Mouse (Mus musculus): ENCODE measurements around the gene Slc39a3. TPM values are rescaled to one million over a fixed set of nuclear protein-coding genes. Genes with fewer than 3 reads are reported as not detected.
"Not testable (repeated sequence)": the region's sequence is repeated elsewhere in the genome, so short reads cannot be mapped to it uniquely, and the experiment has no call there.

Gene Slc39a3
- 1 to 10 TPM; 3.2 to 4.0 TPM for polyA plus RNA-seq (2017; shearing (Covaris generic))

DNA sequence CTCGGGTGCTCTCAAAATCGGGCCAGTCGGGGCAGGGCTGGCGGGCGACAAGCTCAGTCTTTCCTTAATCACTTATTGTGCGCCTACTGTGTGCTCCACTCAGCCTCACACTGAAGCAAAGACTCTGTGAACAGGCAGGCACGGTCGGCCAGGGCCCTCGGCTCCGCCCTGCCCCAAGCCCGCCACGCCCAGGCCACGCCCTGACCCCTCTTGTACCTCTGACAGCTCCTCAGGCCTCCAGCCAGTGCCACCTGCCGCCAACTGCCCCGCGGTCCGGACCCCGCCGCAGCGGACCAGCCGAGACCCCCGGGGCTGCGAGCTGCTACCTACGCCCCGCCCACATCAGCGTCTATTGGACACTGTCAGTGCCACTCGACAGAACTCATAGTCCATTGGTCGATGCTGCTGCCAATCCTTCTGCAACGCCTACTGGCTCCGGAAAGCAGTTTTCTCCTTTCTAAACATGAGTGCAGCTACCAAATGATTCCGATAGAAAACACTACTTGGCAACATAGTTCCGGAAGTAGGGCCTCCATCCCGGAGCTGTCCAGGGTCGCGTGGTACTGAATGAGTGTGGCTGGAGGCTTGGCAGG is at the start of gene Slc39a3:
Gene Slc39a3, minus strand, starts transcription at position 439 of the 593 bp plus-strand sequence.
- peak; percentile 99 for ATAC-seq

DNA sequence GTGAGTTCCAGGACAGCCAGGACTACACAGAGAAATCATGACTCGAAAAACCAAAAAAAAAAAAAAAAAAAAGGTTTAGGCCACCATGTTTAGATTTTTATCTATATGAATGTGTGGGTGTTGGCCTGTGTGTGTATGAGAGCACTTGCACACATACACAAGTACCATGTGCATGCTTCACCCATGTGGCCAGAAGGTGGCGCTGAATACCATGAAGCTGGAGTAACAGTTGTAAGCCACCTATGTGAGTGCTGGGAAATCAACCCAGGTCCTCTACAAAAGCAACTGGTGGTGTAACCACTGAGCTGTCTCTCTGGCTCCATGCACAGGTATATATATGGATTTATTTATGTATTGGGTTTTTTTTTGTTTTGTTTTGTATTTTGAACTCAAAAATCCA is 49.8 kb upstream of the Slc39a3 start:
- no peak for ATAC-seq

DNA sequence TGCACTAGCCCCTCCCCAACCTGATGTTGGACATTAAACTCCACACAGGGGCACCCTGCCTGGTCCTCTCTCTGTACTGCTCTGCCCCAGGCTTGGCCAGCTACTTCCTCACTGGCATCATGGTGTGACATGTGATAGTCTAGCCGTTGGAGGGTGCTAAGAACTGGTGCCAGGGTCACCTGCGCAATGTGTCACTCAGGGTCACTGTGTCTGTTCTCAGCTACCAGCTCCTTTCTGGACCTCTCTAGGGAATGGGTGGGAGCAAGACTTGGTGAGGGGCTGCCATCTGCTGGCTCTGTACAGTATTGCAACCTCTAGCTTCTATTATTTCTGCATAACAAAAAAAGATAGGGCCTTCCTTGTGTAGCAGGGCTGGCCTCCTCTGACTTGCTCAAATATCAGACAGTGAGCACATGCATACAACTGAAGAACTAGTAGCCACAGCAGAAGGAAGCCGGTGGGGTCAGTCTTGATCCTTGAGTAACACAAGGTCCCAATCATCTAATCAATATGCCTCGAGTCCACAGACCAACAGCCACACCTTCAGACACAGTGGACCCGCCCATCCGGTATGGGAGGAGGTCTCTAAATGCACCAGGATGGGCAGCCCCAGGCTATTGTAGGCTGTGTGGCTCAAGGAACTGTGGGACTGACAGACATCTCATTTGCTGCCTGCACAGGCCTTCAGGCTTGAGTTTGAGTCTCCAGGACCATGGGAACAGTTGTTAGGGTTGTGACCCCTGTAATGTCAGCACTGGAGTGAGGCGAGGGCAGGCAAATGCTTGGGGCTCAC is 45.1 kb upstream of the Slc39a3 start:
- peak; percentile 71 for ATAC-seq

DNA sequence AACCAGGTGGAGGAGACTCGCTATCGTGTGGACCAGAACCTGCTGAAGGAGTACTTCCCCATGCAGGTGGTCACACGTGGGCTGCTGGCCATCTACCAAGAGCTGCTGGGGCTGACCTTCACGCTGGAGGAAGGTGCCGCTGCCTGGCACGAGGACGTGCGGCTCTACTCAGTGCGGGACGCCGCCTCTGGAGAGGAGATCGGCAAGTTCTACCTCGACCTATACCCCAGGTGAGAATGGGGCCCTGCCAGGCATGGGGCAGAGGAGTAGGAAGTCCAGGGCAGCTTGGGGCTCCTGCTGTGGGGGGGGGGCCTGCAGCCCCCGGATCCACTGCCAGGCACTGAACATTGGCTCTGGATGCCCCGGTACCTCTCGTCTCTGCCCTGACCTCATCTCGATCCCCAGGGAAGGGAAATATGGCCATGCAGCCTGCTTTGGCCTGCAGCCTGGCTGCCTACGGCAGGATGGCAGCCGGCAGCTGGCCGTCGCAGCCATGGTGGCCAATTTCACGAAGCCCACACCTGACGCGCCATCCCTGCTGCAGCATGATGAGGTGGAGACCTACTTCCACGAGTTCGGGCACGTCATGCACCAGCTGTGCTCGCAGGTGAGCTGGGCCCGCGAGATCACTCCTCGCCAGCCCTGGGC is 42.9 kb upstream of the Slc39a3 start:
- ATAC-seq: no peak

DNA sequence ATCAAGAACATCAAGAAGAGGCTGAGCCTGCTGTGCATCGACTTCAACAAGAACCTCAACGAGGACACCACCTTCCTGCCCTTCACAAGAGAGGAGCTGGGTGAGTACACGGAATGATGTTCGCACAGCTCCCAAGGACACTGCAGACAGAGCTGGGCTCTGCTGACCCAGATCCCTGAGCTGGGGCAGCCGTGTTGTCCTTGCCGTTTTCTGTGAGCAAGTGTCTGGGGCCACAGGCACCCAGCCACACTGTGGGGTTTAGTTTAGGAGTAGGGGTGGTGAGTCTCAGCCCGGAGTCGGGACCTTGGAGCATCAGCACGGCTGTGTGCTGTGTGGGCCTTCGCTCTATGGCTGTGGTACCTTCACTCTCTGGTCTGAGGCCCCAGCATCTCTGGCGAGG is 40.7 kb upstream of the Slc39a3 start:
- no peak for ATAC-seq

DNA sequence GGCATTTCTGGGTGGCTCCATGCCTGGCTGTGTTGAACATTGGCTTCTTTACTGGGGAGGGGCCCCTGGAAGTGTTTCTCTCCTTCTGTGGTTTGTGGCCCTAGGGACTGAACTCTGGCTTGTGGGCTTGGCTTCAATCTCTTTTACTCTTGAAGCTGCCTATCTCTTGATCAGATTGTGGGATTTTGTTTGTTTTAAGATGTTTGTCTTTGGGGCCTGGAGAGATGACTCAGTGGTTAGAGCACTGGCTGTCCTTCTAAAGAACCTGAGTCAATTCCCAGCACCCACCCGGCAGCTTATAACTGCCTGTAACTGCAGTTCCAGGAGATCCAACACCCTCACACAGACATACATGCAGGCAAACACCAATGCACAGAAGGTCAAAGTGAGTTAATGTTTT is 39.1 kb upstream of the Slc39a3 start:
- ATAC-seq: no peak

DNA sequence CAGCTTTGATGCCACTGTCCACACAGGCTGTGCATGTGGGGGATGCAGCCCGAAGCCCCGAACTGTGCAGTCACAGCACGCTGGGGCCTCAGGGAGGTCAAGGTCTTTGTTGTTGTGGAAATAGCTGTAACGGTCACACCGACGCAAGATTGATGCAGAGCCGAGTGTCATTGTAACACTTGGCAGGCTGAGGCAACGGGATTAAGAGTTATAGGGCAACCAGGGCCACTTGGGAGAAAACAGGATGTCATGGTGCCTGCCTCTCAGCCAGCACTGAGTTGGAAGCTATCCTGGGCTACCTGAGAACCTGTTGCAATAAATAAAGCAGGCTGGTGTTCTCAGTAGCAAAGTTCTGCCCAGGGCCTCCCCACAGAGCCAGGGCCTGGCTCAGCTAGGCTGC is 38.5 kb upstream of the Slc39a3 start:
- no peak for ATAC-seq

DNA sequence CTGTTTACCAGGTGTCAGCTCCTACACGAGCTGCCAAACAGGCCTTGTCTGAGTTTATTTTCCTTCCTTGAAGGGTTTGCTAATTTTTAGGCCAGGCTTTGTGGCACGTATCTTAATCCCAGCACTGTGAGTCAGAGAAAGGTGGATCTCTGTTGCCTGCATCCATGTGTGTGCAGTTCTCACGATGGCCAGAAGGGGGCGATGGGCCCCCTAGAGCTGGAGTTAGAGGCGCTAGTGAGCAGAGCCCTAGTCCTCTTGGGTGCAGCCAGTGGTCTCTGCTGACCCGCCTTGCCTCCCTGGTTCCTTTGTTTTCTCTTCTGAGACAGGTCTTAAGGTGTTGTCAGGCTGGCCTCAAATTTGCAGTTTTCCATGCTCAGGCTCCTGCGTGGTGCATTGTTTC is 36.2 kb upstream of the Slc39a3 start:
- no peak for ATAC-seq

DNA sequence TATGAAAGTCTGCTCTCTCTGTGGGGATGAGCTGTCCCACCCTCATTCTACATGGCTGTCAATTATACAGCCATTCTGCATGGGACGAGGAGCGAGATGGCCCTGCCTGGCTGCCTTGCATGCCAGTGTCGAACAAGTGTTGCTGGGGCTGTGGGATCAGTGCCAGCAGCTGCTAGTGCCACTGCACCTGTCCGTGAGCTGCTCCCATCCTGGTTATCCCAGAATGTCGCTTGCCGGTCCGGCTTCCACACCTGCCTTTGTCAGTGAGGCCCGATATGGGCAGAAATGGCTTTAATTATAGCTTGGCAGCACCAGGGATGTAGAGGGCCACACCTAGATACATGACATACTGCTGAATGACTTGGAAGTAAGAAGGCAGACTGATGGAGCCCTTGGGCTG is 35.1 kb upstream of the Slc39a3 start:
- ATAC-seq: no peak

DNA sequence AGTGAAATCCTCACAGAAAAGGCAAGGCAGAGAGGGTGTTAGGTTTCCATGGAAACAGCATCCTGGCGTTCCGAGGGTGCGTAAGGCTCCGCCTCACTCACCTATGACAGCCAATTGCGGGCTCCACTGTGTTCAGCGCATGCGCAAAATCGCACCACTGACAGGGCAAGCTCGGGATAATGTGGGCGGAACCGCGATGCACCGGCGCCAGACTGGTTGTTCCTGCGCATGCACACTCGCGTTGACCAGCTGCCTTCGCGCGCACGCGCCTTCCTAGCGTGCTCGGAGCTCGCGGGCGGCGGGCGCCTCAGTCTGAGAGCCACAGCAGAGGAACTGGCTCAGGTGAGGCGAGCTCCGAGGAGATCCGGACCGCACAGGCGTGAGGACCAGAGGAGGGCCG is 32.6 kb upstream of the Slc39a3 start, which contains the start of gene Thop1:
Gene Thop1, plus strand, starts transcription at position 200 of the 400 bp plus-strand sequence.
- ATAC-seq: peak; percentile 99

DNA sequence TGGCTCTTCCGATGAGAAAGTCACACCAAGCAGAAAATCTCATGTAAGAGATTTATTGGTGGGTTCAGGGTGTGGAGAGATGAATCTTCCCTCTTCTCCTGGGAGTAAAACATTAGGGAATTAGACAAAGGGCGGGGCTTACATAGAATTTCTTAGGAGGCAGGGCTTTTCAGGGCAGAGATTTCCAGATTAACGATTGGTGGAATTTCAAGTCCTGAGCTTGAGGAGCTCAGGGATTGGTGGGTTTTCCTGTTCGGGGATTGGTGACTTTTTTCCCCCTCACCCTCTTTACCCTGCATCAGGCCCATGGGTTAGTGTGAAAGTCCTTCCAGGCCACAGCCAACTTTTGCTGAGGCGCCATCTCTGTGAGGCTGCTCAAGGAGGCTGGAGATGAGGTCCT is 31.5 kb upstream of the Slc39a3 start:
- ATAC-seq: no peak

DNA sequence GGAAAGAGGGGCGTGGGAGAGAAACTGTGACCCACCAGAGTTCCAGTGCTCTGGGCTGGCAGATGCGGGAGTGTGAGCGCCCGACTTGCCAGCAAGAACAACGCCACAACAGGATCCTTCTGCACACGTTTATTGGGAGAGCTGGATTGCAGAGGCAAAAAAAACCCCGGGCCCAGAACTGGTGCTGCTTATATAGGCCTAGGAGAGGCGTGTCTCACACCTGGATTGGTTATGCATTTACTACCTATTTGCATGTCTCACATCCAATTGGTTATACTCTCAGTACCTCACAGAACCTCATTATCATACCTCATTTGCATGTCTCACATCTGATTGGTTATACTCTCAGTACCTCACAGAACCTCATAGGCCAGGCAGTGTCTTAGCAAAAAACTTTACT is 27.3 kb upstream of the Slc39a3 start:
- not testable (repeated sequence) for ATAC-seq

DNA sequence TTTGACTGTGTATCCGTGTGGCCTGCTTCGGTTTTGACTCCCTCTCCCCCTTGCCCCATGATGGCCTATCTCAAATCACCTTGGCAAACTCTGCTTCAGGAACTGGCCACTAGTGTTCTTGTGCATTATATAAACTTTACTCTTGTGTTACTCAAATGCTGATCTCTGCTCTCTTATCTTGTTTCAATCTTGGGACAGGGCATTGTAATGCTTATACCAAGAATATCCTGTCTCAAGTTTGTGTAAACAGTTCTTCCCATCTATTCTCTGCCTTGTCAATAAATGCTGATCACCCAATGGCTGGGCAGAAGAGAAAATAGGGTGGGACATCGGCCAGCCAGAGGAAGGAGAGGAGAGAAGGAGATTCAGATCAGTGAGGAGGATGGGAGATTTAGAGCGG is 25.5 kb upstream of the Slc39a3 start:
- ATAC-seq: no peak

DNA sequence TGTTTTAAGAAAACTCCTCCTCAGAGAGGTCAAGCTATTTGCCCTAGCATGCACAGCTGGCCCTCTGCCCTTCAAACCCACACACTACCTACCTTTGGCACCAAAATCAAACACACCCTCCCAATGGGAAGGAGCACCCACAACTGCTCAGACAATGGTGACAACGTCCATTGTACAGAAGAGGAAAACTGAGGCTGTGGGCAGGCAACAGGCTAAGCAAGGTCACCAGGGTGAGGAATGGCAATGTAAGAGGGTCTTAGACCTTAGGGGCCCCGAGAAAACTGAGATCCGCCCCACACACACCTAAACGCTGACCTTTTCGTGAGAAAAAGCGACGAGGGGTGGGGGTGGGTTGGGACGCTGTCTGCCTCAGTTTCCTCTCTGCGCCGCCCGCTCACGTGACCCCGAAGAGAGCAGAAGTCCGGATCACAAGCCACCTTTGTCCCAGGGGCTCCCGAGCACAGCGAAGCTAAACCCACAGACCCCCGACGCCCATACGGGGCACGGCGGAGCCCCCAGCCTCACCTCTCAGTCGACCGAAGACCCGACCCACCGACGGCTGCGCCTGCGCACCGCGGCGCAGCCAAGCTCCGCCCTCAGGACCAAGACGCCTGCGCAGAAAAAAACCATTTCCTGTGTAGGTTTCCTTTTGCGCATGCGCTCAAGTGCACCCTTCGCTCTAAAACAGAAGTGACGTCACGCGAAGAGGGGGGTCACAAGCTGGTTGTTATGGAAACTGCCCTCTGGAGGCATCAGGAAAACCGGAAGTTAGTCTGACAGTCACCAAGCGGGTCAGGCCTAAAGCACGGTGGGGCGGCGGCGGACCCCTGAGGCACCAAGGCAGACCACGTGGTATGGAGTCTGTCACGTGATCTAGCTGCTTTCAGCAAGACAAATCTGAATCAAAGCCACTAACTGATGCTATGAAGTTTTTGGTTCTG is 22.6 kb upstream of the Slc39a3 start, which contains the start of gene Sgta:
Gene Sgta, minus strand, starts transcription at position 579 of the 941 bp plus-strand sequence.
- ATAC-seq: peak; percentile 86

DNA sequence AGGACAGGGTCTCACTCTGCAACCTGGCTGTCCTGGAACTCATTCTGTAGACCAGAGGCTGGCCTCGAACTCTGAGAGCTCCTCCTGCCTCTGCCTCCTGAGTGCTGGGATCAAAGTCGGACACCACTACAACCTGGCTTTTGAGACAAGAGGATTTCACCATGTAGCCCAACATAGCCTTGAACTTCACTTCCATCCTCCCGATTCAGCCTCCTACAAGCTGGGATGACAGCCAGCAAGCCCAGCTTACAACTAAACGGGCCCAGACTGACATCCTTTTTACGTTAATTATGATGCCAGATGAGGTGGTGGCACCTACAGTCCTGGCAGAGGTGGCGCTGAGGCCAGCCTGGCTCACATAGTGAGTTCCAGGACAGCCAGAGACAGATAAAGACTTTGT is 21.7 kb upstream of the Slc39a3 start:
- ATAC-seq: no peak

DNA sequence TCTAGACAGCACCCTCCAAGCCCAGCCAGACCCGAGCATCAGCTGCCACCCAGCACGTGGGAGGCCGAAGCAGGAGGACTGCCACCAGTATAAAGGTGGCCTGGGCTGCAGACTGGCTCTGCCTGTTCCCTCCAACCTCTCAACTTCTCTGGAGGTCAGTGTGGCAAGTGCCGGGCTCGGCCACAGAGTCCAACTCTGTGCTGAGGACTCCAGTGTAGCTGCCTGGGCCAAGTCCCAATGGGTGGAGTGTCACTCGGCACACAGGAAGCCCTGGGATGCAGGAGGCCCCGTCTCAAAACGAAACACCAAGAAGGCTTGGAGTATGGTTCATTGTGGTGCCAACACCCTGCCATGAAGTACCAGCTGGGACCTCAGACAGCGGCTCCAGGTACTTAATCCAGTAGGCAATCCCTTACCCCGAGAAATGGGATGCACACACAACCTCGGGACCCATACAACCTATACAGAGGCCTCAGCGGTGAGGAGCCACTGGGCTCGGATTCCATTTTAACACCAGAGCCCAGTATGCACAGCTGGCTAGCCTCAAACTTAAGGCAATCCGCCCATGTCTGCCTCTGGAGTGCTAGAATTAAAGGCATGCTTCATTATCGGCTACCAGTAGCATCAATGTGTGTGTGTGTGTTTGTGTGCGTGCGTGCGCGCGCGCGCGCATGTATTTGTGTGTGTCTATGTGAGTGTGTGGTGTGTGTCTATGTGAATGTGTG is 20.3 kb upstream of the Slc39a3 start:
- no peak for ATAC-seq

DNA sequence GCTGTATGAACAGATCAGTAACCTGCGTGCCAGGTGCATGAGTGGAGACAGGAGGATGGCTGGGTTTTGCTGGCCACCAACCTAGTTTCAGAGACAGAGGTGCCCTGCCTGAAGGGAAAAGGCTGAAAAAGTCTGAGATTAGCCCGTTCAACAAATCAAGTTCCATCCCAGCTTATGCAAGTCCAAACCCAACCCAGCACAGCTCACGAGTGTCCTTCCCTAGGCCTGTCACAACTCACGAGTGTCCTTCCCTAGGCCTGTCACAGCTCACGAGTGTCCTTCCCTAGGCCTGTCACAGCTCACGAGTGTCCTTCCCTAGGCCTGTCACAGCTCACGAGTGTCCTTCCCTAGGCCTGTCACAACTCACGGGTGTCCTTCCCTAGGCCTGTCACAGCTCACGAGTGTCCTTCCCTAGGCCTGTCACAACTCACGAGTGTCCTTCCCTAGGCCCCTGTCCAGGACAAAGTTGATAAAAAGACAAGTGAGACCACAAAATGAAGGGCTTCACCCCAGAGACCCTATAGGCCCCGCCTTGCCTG is 18.6 kb upstream of the Slc39a3 start:
- ATAC-seq: not testable (repeated sequence)

DNA sequence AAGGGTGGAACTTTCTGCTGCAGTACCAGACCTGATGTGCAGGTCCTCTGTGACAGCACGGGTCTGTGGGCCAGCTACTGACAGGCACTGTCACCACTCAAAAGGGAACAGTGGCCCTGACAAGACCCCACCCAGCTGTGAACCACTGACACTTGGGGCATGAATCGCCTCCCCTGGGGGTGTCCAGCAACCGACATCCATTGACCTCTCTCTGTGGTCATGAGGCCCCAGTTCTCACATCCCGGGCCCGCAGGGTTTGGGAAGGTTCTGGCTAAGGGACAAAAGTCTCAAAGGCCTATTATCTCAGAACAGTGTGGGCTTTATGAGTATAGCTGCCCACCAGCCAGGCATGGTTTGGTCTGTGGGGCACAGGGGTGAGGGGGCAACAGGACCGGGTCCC is 17.9 kb upstream of the Slc39a3 start:
- no peak for ATAC-seq

DNA sequence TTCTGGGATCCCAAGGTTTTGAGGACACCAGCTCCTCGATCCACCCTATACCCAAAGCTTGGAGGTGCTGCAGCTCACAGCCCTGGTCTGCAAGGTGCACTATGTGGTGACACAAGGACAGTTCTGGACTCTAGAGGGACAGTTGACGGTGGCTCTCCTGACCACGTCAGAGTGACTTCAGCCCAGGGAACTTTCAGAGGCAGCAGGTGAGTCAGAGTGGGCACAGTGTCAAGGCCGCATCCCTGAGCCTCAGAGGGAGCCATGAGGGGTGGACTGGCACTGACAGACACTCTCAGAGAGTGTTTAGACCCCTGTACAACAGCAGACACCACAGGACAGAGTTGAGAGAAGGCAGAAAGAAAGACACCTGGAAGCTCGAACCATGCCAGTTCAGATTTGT is 15.4 kb upstream of the Slc39a3 start:
- no peak for ATAC-seq

DNA sequence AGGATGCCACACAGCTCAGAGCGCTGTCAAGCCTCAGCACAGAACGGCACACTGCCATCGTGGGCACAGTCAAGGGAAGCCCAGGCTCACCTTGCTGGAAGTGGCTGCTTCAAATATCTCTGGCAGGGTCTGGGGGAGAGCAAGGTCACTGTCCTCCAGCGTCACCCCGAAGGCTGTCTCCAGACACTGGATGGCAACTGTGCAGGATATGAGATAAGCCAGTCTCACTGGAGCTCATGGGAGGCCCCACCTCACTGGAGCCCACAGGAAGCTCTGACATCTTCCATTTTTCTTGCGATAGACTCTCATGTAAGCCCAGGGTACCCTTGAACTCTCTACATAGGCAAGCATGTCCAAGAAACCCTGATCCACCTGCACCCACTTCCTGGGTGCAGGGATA is 13.9 kb upstream of the Slc39a3 start:
- ATAC-seq: no peak

DNA sequence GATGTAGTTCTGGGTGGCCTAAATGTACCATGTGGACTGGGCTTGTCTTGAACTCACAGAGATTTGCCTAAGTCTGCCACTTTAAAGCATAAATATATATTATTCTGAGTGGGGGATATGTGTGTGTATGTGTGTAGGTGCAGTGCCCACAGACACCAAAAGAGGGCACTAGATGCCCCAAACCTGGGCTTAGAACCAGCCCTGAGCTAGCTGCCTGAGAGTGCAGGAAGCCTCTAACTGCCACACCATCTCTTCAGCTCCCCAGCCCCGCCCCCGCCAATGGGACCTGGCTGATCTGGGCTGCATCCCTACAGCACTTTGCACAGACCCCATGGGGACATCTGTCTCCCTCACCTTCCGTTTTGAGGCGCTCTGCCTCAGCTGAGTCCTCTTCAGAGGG is 13.4 kb upstream of the Slc39a3 start:
- no peak for ATAC-seq

DNA sequence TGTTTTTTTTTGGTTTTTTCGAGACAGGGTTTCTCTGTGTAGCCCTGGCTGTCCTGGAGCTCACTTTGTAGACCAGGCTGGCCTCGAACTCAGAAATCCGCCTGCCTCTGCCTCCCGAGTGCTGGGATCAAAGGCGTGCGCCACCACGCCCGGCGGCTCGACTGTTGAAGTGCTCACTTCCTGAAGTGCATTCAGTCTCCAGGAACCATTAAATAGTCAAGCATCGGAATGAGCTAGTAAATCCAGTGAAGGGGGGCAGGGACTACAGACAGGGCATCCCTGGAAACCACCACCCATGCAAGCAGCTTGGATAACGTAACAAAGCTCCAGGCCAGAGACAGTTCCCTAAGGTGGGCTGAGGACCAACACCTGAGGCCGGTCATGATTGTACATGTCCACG is 8.0 kb upstream of the Slc39a3 start:
- not testable (repeated sequence) for ATAC-seq
